Comparison of ENCODE assay signal across 32 mouse cellular contexts in genomic region chr5:119072712-119073111, GRCm38 (mm10).
"Had no signal": no experiment of that assay in that cellular context is flagged by ENCODE, and none has a peak within 500 bp of the region (broad histone marks: within the 10 kb centered on the region; RNA-seq: fewer than 3 reads in every experiment).

No protein-coding gene starts in this region.

- H3K27me3 ChIP-seq: heart, embryonic 15.5 days; hindbrain, embryonic 12.5 days; hindbrain, embryonic 13.5 days; hindbrain, embryonic 15.5 days had no signal

- H3K4me1 ChIP-seq: heart, embryonic 10.5 days; heart, embryonic 12.5 days; heart, embryonic 13.5 days; heart, embryonic 15.5 days; hindbrain, embryonic 10.5 days; hindbrain, embryonic 12.5 days; hindbrain, embryonic 13.5 days; hindbrain, embryonic 15.5 days; kidney, embryonic 15.5 days had no signal

- H3K9ac ChIP-seq: heart, embryonic 12.5 days; heart, embryonic 13.5 days; heart, embryonic 15.5 days; hindbrain, embryonic 12.5 days; hindbrain, embryonic 13.5 days; hindbrain, embryonic 14.5 days; hindbrain, embryonic 15.5 days; kidney, embryonic 15.5 days had no signal

- ATAC-seq: hindbrain, embryonic 16.5 days; hindbrain, postnatal 0 days; inflammation-experienced regulatory T-cells, adult 6 months had no signal

- H3K9me3 ChIP-seq: heart, embryonic 10.5 days; heart, embryonic 13.5 days; heart, embryonic 15.5 days; hindbrain, embryonic 10.5 days; hindbrain, embryonic 12.5 days; hindbrain, embryonic 13.5 days; hindbrain, embryonic 15.5 days; kidney, embryonic 15.5 days had no signal

- H3K4me3 ChIP-seq: heart, embryonic 10.5 days; heart, embryonic 12.5 days; heart, embryonic 13.5 days; heart, embryonic 15.5 days; hindbrain, embryonic 10.5 days; hindbrain, embryonic 12.5 days; hindbrain, embryonic 13.5 days; hindbrain, embryonic 15.5 days; kidney, embryonic 15.5 days; layer of hippocampus, adult 2 months; left cerebral cortex, adult 2 months had no signal

- H3K27ac ChIP-seq: heart, embryonic 10.5 days; heart, embryonic 13.5 days; heart, embryonic 15.5 days; hindbrain, embryonic 10.5 days; hindbrain, embryonic 12.5 days; hindbrain, embryonic 13.5 days; hindbrain, embryonic 14.5 days; hindbrain, embryonic 15.5 days; hindbrain, postnatal 0 days; kidney, embryonic 15.5 days; kidney, postnatal 0 days; layer of hippocampus, adult 2 months; left cerebral cortex, adult 2 months had no signal

- H3K36me3 ChIP-seq: heart, embryonic 10.5 days; heart, embryonic 12.5 days; heart, embryonic 13.5 days; heart, embryonic 15.5 days; hindbrain, embryonic 10.5 days; hindbrain, embryonic 12.5 days; hindbrain, embryonic 13.5 days; hindbrain, embryonic 15.5 days; kidney, embryonic 15.5 days had no signal

- DNase-seq: heart, postnatal 10 days; heart, postnatal 14 days; heart, postnatal 36 days; heart, postnatal 4 days; kidney, adult 11 months; kidney, adult 18-20 months; kidney, adult 2 months; kidney, adult 8-10 months; kidney, adult 9 months; kidney, postnatal 14 days; kidney, postnatal 25 days; kidney, postnatal 36 days; kidney, postnatal 4 days; layer of hippocampus, adult 9-11 months; layer of hippocampus, postnatal 36 days had no signal

- H3K4me2 ChIP-seq: heart, embryonic 11.5 days; heart, embryonic 12.5 days; heart, embryonic 13.5 days; heart, embryonic 15.5 days; hindbrain, embryonic 12.5 days; hindbrain, embryonic 13.5 days; hindbrain, embryonic 14.5 days; hindbrain, embryonic 15.5 days; kidney, embryonic 15.5 days had no signal
